Mouse (Mus musculus) cortical plate, adult 2 months (tissue): ENCODE results near the gene Tmeff2.

ENCODE experiments used
- CTCF ChIP-seq: fragments of 200-500 bp; IDR thresholded peaks from 2 replicates; pipeline ENCODE4 v1.5.1; 2011; ENCODE audit warnings: mild to moderate bottlenecking, control low read depth, low read length; ENCODE audit not compliant: insufficient read depth; ENCODE audit errors: extremely low read depth
- POLR2A ChIP-seq: fragments of 200-500 bp; IDR thresholded peaks from 2 replicates; pipeline ENCODE4 v1.6.1; 2011; ENCODE audit warnings: mild to moderate bottlenecking, low read length, control low read depth; ENCODE audit not compliant: insufficient read depth; ENCODE audit errors: extremely low read depth

DNA sequence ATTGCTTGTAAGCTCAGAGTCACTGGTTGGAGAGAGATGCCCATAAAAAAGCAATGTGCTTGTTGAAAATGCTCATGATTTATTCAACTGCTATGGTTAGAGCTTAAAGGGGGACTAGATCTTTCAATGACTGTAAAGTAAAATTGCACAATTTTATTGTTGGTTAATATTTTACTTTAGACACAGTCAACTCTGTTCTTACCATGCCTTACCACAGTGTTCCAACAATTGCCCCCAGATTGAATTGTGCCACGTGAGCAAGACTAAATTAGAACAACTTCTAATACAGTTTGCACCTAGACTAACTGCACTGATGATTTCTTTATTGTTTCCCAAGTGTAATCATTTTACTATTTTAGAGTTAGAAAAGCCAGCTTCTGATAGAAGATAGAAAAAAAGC lies 94.1 kb downstream of the Tmeff2 start:
- TF ChIP-seq CTCF = no peak
- no peak for TF ChIP-seq POLR2A
